Mouse (Mus musculus) adrenal gland (tissue): ENCODE results near the gene Dixdc1.

Experiments used
- intact Hi-C: fragments of 180-260 bp; cut with DNase I; formaldehyde crosslinking; loops from one replicate; pipeline ENCODE4 v1.15.1; 2025

The Dixdc1 gene

GRCm38 (mm10) chr9:50746214-50746677, 6.9 kb upstream of the Dixdc1 start, which contains the start of gene 2310030G06Rik:
2310030G06Rik (minus strand) TSS chr9:50746536.
- intact Hi-C loops = no loop called here

DNA sequence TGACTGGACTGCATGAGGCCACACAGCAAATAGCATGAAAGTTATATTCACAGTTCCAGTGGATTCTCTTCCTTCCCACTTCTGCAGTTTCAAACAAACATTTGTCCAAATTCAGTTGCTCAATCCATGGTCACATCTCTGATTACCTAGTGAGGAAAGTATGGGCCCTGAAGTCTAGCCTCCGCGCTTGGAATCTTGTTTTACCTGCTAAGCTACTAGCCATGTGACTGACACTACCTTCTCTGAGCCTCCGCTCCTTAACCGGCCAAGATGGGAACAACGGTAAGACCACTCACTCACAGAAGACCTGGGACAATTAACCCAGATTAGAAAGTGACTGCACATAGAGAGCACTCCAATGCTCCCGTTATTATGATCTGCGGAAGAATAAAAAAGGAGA, 6.5 kb upstream of the Dixdc1 start:
- intact Hi-C loops = no loop called here

DNA sequence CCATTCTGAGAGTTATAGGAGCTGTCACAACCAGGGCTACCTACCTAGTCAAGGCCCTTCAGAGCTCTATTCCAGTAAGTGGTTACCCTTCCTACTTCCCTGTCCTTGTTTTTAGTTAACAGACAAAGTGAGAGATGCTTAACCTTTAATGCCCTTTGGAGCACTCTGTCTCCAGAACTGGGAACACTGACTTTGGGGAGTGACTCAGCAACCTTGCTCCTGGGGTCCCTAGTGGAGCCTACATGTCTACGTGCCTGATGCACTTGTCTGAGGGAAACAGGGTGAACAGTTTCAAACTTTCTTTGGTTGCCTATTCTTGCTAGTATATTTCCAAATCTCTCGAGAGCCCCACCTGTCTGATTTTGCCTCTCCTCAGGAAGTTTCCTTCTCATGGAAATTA, 3.4 kb upstream of the Dixdc1 start:
- intact Hi-C loops = no loop called here

DNA sequence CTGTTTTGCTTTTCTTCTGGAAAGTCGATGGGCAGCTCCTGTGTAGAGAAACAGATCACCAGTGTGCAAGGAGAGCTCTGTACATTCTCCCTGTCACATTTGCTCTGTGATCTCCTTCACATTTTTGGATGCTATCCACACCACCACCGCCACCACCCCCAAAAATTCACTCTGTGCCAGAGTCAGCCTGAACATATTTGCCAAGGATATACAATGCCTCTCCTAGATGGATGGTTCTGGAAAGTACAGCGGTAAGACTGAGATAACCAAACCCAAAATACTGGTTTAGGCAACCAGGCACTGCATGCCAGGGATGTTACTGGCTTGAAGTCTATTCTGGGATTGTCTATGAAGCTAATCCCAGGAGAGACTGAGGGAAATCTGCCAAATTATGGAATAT, 2.9 kb upstream of the Dixdc1 start:
- intact Hi-C loops = no loop called here

DNA sequence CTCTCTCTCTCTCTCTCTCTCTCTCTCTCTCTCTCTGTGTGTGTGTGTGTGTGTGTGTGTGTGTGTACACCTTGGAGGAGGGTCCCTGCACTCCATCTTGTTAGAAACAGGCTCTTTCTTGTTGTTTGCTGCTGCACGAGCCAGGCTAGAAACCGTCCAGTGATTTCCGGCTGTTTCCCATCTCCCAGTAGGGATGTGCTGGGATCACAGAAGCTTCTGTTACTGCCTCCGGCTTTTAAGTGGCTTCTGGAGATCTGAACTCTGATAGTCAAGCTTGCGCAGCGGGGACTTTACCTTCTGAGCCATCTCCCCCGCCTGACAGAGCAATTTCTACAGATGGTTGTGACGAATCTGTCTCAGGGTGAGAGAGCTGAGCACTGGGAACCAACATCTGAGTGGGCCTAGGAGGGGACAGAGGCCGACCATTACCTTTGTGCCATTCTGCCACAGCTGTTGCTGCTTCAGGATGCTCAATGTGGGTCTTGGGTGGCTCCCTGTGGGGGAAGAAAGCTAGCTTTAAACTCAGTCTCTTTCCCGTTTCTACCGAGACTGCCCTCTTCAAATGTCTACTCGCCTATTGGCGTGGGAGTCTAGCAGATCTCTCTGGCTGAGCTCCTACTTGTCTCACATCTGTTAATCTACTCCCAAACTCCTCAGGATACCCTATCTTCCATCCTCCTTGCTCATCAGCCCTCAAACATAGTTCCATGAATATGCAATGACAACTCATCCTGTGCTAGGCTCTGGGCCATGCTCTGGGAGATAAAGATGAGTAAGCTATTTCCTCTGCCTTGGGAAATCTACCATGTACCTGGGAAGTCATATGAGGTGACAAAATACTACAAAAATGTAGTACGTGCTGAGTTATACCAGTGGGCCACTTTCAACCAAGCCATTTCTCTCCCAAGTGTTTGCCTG, 1.8 kb upstream of the Dixdc1 start:
- intact Hi-C loops = no loop called here

DNA sequence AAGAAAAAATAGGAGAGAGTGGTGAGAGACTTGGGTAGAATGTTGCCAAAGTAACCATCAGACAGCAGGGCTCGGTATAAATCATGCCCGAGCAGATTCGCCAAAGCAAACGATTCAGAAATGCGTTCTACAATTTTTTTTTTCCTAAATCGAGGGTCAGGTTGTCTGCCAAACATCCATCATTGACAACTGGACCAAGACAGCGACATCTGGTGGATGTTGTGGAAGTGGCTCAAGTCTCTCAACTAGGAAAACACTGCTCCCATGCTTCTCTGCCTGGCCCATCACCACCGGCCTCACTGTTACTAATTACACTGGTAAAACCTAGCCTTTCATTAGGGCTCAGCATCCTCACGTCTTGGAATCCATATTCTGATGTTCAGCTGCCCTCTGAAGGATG, 4.3 kb downstream of the Dixdc1 start:
- intact Hi-C loops = no loop called here

DNA sequence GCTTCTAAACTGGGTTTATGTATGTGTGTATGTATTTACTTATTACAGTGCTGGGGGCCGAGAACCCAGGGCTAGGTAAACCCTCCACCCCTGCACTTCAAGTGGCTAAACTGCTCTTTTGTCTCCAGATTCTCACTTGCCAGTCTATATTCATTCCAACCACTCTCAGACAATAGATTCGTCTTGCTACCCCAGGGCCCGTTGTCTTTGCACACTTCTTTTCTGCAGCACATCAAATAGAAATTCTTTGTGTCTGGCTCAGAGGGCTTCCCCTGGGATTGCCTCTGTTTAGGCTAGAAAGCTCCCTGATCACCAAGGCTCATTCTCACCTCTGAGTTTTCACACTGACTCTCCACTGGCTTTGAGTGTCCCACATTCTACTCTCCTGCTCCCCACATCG, 6.8 kb downstream of the Dixdc1 start:
- intact Hi-C loops = no loop called here

DNA sequence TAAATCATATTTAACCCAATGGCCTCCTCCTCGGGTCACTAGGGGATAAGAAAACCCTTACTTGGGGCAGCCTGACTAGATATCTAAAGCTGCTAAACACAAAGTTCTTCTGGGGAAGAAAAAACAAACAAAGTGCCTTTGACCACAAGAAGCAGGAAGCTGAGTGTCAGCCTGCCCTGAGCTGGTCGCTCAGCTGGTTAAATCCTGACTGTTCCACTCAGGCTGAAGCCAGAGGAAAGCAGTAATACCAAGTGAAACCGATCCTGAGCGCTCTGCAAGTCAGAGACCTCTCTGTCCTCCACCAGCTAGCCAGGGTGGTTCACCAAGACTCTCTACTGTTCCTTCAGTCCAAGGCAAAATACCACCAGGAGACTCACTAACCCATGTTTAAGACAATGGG, 9.7 kb downstream of the Dixdc1 start:
- intact Hi-C loops = no loop called here

GRCm38 (mm10) chr9:50727925-50728651, 11.2 kb downstream of the Dixdc1 start:
- intact Hi-C loops = no loop called here

GRCm38 (mm10) chr9:50727171-50727924, 12.0 kb downstream of the Dixdc1 start:
- intact Hi-C loops = no loop called here

DNA sequence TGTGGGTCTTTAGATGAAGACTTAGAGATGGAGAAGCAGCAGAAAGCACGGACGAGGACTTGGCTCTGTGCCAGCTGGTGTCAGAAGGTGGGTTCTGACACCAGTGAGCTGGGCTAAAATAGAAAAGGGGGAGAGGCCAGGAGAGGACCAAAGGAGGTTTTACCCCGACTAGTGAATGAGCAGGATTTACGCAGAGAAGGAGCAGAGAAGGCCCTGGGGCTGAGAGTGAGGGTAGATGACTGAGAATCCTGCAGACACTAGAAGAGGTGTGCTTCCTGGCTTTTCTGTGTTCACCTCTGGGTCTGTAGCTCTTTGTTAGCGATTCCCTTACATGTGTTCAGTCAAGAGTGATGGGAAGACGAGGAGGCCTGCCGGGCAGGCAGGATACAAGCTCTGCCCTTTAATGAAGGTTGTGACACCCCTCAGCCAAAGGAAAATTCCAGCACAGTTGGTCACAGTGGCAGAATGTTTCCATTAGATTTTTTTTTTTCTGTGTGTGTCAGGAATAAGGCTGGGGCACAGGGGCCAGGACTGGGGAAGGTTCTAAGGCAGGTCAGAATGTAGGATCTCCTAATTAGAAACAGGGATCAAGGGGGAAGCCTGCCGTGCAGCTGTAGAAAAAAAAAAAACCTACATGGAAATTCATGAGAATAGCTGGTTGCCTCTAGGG, 13.3 kb downstream of the Dixdc1 start:
- intact Hi-C loops = no loop called here

GRCm38 (mm10) chr9:50724661-50725330, 14.5 kb downstream of the Dixdc1 start:
- intact Hi-C loops = no loop called here

DNA sequence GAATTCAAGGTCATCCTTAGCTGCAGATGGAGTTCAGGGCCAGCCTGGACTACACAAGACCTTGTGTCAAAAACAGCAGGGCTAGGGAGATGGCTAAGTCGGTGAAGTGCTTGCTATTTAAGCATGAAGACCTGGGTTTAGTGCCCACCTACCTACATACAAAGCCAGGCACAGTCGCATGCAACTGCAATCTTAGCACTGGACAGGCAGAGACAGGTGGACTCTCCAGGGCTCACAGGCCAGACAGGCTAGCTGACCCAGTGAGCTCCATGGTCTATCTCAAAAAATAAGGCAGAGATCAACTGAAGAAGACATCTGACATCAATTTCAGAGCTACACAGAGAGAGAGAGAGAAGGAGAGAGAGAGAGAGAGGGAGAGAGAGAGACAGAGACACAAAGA, 15.2 kb downstream of the Dixdc1 start:
- intact Hi-C loops = no loop called here

DNA sequence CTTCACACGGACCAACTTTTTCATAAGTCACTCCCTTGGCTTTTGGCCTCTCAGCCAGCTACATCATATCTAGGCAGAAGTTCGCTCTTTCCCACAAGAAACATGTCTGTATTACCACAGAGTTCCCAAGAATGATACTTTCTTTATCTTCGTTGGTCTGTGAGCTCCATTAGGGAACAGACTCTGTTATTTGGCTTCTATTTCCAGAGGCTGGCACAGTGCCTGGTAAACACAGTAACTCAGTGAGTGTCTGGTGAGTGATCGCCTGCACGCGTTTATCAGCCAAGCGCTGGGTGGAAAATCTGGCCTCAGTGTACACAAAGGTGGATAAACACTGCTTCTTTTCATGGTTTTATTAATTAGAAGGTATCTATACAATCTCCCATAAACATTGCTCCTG, 15.9 kb downstream of the Dixdc1 start:
- intact Hi-C loops = no loop called here

GRCm38 (mm10) chr9:50722451-50722911, 16.8 kb downstream of the Dixdc1 start:
- intact Hi-C loops = no loop called here

GRCm38 (mm10) chr9:50721061-50721460, 18.3 kb downstream of the Dixdc1 start:
- intact Hi-C loops = no loop called here

DNA sequence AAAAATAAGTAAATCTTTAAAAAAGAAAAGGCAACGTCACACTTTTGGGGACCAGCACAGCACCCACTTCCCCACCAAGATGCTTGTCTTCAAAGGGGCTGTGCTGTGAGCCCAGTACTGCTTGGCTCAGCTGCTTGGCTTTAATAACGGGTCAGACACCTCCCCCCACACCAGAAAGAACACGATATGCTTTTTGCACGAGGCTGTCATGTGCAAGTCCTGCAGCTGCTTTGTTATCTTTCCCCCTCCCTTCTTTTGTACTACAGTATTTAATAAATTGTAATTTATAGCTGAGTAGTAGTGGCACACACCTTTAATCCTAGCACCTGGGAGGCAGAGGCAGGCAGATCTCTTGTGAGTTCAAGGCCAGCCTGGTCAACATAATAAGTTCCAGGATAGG, 20.4 kb downstream of the Dixdc1 start:
- intact Hi-C loops = no loop called here

- intact Hi-C loops = no loop called here
Measured at GRCm38 (mm10) chr9:50714188-50714587, 25.1 kb downstream of the Dixdc1 start.

- intact Hi-C loops = no loop called here
Measured at GRCm38 (mm10) chr9:50711337-50711736, 28.0 kb downstream of the Dixdc1 start.

GRCm38 (mm10) chr9:50709108-50709507, 30.2 kb downstream of the Dixdc1 start:
- intact Hi-C loops = loop anchor here (5.0 to 10.0 kb wide), 2 partner anchors 56 to 73 kb away; partner anchors contain the start of gene Fdxacb1
